Mouse (Mus musculus) hindbrain, embryonic 14.5 days (tissue): ENCODE data around the gene Rnase9. TPM values are rescaled to one million over a fixed set of nuclear protein-coding genes. Genes with fewer than 3 reads are reported as not detected.
"Not testable (repeated sequence)": the region's sequence is repeated elsewhere in the genome, so short reads cannot be mapped to it uniquely, and the experiment has no call there.

Experiments used
- ATAC-seq: fragments of 200-750 bp; cut with Nextera tagmentation; 2 replicates; pipeline ENCODE4 v1.8.0; 2017; ENCODE audit warnings: moderate number of reproducible peaks, mild to moderate bottlenecking, moderate TSS enrichment, moderate library complexity; ENCODE audit not compliant: low FRiP score
- DNase-seq: peaks from one replicate; pipeline ENCODE4 v3.0.0-alpha.2; 2015; ENCODE audit warnings: low spot score
- H3K27ac ChIP-seq: fragments of 300-500 bp; sonication (generic); 2 replicates; pipeline ENCODE4 v1.5.1; 2014; ENCODE audit warnings: mild to moderate bottlenecking, moderate library complexity
- H3K27me3 ChIP-seq: fragments of 300-500 bp; sonication (generic); 2 replicates; pipeline ENCODE4 v1.6.1; 2014; ENCODE audit warnings: mild to moderate bottlenecking, low read length, mixed read lengths; ENCODE audit not compliant: control insufficient read depth, insufficient read depth
- H3K36me3 ChIP-seq: fragments of 300-500 bp; sonication (generic); replicated peaks from 2 replicates; pipeline ENCODE4 v1.6.1; 2014; ENCODE audit not compliant: control insufficient read depth, insufficient read depth
- H3K4me1 ChIP-seq: fragments of 300-500 bp; sonication (generic); replicated peaks from 2 replicates; pipeline ENCODE4 v1.6.1; 2014; ENCODE audit warnings: antibody characterized with exemption, low read length, mixed read lengths; ENCODE audit not compliant: control insufficient read depth, insufficient read depth
- H3K4me2 ChIP-seq: fragments of 300-500 bp; sonication (generic); replicated peaks from 2 replicates; pipeline ENCODE4 v1.6.1; 2014; ENCODE audit warnings: mild to moderate bottlenecking, moderate library complexity
- H3K4me3 ChIP-seq: fragments of 300-500 bp; sonication (generic); replicated peaks from 2 replicates; pipeline ENCODE4 v1.5.1; 2014; ENCODE audit warnings: mild to moderate bottlenecking, low read length
- H3K9ac ChIP-seq: fragments of 300-500 bp; sonication (generic); 2 replicates; pipeline ENCODE4 v1.6.1; 2014
- H3K9me3 ChIP-seq: fragments of 300-500 bp; sonication (generic); 2 replicates; pipeline ENCODE4 v1.6.1; 2016; ENCODE audit warnings: low read length; ENCODE audit not compliant: control insufficient read depth
- WGBS: fragments of 180-500 bp; shearing (Covaris S2); extraction: QIAGEN DNeasy Blood & Tissue Kit; methylation state at CpG from one replicate; pipeline ENCODE4 v1.1.7; 2014; 5-methylcytosine and 5-hydroxymethylcytosine counted together
- polyA plus RNA-seq: library from polyadenylated mRNA; unstranded; fragments of >200 nt; fragmentation: Nextera tagmentation; extraction: Ambion mirVana; gene quantifications from 2 replicates; pipeline ENCODE4 v1.2.1, GENCODE M21; 2014

Rnase9 gene
- polyA plus RNA-seq, 1 experiment from 2014 or later = not detected

GRCm38 (mm10) chr14:51024820-51025219 lies 16.8 kb downstream of the Rnase9 start:
- Histone ChIP-seq H3K4me1 (no peaks in the 10 kb centered on the region), H3K9me3 (no peaks in the 10 kb centered on the region), H3K4me3 (no peak overlapping the region), H3K27me3 (no peaks in the 10 kb centered on the region), H3K4me2 (no peak overlapping the region), H3K36me3 (no peaks in the 10 kb centered on the region), H3K9ac (no peak overlapping the region), H3K27ac (no peak overlapping the region)
- 81% methylated on average over 1 of the region's 1 CpGs for WGBS
- ATAC-seq (no peak), DNase-seq (no peak)

GRCm38 (mm10) chr14:51023457-51023856 lies 18.2 kb downstream of the Rnase9 start:
- H3K9ac ChIP-seq = no peak overlapping the region
- 84% methylated on average over 4 of the region's 4 CpGs for WGBS
- DNase-seq = no peak
- H3K4me1 ChIP-seq = no peaks in the 10 kb centered on the region
- no peaks in the 10 kb centered on the region for H3K27me3 ChIP-seq
- no peak overlapping the region for H3K4me2 ChIP-seq
- no peak for ATAC-seq
- H3K9me3 ChIP-seq = no peaks in the 10 kb centered on the region
- H3K27ac ChIP-seq = no peak overlapping the region
- H3K4me3 ChIP-seq = no peak overlapping the region
- H3K36me3 ChIP-seq = no peaks in the 10 kb centered on the region

- no peaks in the 10 kb centered on the region for H3K36me3 ChIP-seq
- WGBS = 83% methylated on average over 3 of the region's 3 CpGs
- ATAC-seq = no peak
These were observed 24.4 kb downstream of the Rnase9 start for GRCm38 (mm10) chr14:51017256-51017655.

GRCm38 (mm10) chr14:51015780-51016179 lies 25.9 kb downstream of the Rnase9 start:
- H3K27ac ChIP-seq = no peak overlapping the region
- no peak overlapping the region for H3K4me2 ChIP-seq
- H3K36me3 ChIP-seq = no peaks in the 10 kb centered on the region
- H3K9ac ChIP-seq = no peak overlapping the region
- H3K9me3 ChIP-seq = no peaks in the 10 kb centered on the region
- ATAC-seq (no peak), DNase-seq (no peak)
- H3K27me3 ChIP-seq = no peaks in the 10 kb centered on the region
- no peak overlapping the region for H3K4me3 ChIP-seq
- H3K4me1 ChIP-seq = no peaks in the 10 kb centered on the region

More at GRCm38 (mm10) chr14:51017256-51017655, 24.4 kb downstream of the Rnase9 start:
- Histone ChIP-seq H3K9me3 (no peaks in the 10 kb centered on the region), H3K4me3 (no peak overlapping the region), H3K27ac (no peak overlapping the region), H3K9ac (no peak overlapping the region), H3K4me2 (no peak overlapping the region), H3K27me3 (no peaks in the 10 kb centered on the region), H3K4me1 (no peaks in the 10 kb centered on the region)
- DNase-seq = no peak

- WGBS = 87% methylated on average over 3 of the region's 3 CpGs
- not testable (repeated sequence) for H3K36me3 ChIP-seq, DNase-seq, H3K9ac ChIP-seq, H3K9me3 ChIP-seq, H3K4me1 ChIP-seq, ATAC-seq, H3K4me2 ChIP-seq, H3K27ac ChIP-seq, H3K27me3 ChIP-seq, H3K4me3 ChIP-seq
These were observed 26.9 kb downstream of the Rnase9 start for GRCm38 (mm10) chr14:51014724-51015123.

- Histone ChIP-seq H3K27me3 (no peaks in the 10 kb centered on the region), H3K4me2 (no peak overlapping the region), H3K9me3 (no peaks in the 10 kb centered on the region), H3K9ac (no peak overlapping the region), H3K4me1 (no peaks in the 10 kb centered on the region), H3K27ac (no peak overlapping the region), H3K36me3 (no peaks in the 10 kb centered on the region), H3K4me3 (no peak overlapping the region)
- WGBS = 83% methylated on average over 6 of the region's 6 CpGs
- DNase-seq (no peak), ATAC-seq (no peak)
These were observed 32.1 kb downstream of the Rnase9 start for GRCm38 (mm10) chr14:51009572-51009971.

GRCm38 (mm10) chr14:51008781-51009180 lies 32.9 kb downstream of the Rnase9 start:
- no peak overlapping the region for H3K27ac ChIP-seq
- DNase-seq (no peak), ATAC-seq (no peak)
- no peaks in the 10 kb centered on the region for H3K36me3 ChIP-seq
- H3K4me3 ChIP-seq = no peak overlapping the region
- no peaks in the 10 kb centered on the region for H3K4me1 ChIP-seq
- no peaks in the 10 kb centered on the region for H3K9me3 ChIP-seq
- no peak overlapping the region for H3K9ac ChIP-seq
- WGBS = 88% methylated on average over 4 of the region's 4 CpGs
- no peak overlapping the region for H3K4me2 ChIP-seq
- no peaks in the 10 kb centered on the region for H3K27me3 ChIP-seq

- no peak overlapping the region for H3K9ac ChIP-seq
- DNase-seq = no peak
- H3K4me3 ChIP-seq = no peak overlapping the region
- no peaks in the 10 kb centered on the region for H3K9me3 ChIP-seq
- H3K27me3 ChIP-seq = no peaks in the 10 kb centered on the region
- H3K4me1 ChIP-seq = no peaks in the 10 kb centered on the region
- ATAC-seq = no peak
- WGBS = 85% methylated on average over 13 of the region's 13 CpGs
- H3K4me2 ChIP-seq = no peak overlapping the region
- no peaks in the 10 kb centered on the region for H3K36me3 ChIP-seq
- H3K27ac ChIP-seq = no peak overlapping the region
These were observed 33.6 kb downstream of the Rnase9 start for GRCm38 (mm10) chr14:51007914-51008713.

- Histone ChIP-seq H3K36me3 (no peaks in the 10 kb centered on the region), H3K4me1 (no peaks in the 10 kb centered on the region), H3K4me3 (no peak within 1 kb of the TSS), H3K9me3 (no peaks in the 10 kb centered on the region), H3K4me2 (no peak within 1 kb of the TSS), H3K9ac (no peak within 1 kb of the TSS), H3K27me3 (no peaks in the 10 kb centered on the region), H3K27ac (no peak within 1 kb of the TSS)
- no peak for ATAC-seq
- DNase-seq = no peak
- 91% methylated on average over 8 of the region's 8 CpGs for WGBS
These were observed 34.4 kb downstream of the Rnase9 start, which contains the start of gene Rnase10 for GRCm38 (mm10) chr14:51007152-51007801. Gene Rnase10, plus strand, starts transcription at chr14:51007751.
